Mouse (Mus musculus) limb, embryonic 14.5 days (tissue): ENCODE data around the gene Slc2a8. TPM values are rescaled to one million over a fixed set of nuclear protein-coding genes. Genes with fewer than 3 reads are reported as not detected.

Source experiments
- ATAC-seq: fragments of 200-750 bp; cut with Nextera tagmentation; 2 replicates; pipeline ENCODE4 v1.8.0; 2017; ENCODE audit warnings: low read depth, moderate number of reproducible peaks, moderate TSS enrichment; ENCODE audit not compliant: low FRiP score
- DNase-seq: peaks from one replicate; pipeline ENCODE4 v3.0.0-alpha.2; 2015; ENCODE audit warnings: low spot score
- H3K27ac ChIP-seq: fragments of 300-500 bp; sonication (generic); replicated peaks from 2 replicates; pipeline ENCODE4 v1.5.1; 2014; ENCODE audit warnings: low read depth, mild to moderate bottlenecking, low read length, moderate library complexity, mixed read lengths
- H3K27me3 ChIP-seq: fragments of 300-500 bp; sonication (generic); 2 replicates; pipeline ENCODE4 v1.6.1; 2014; ENCODE audit warnings: low read length, mixed read lengths; ENCODE audit not compliant: control insufficient read depth, insufficient read depth
- H3K36me3 ChIP-seq: fragments of 300-500 bp; sonication (generic); 2 replicates; pipeline ENCODE4 v1.6.1; 2014; ENCODE audit warnings: mild to moderate bottlenecking, low read length, moderate library complexity, mixed read lengths; ENCODE audit not compliant: control insufficient read depth, insufficient read depth
- H3K4me1 ChIP-seq: fragments of 300-500 bp; sonication (generic); 2 replicates; pipeline ENCODE4 v1.6.1; 2014; ENCODE audit warnings: antibody characterized with exemption, low read length, mixed read lengths; ENCODE audit not compliant: control insufficient read depth, insufficient read depth
- H3K4me2 ChIP-seq: fragments of 300-500 bp; sonication (generic); replicated peaks from 2 replicates; pipeline ENCODE4 v1.6.1; 2014; ENCODE audit warnings: low read depth, mild to moderate bottlenecking, low read length, moderate library complexity; ENCODE audit not compliant: severe bottlenecking
- H3K4me3 ChIP-seq: fragments of 300-500 bp; sonication (generic); replicated peaks from 2 replicates; pipeline ENCODE4 v1.5.1; 2014; ENCODE audit warnings: low read length
- H3K9ac ChIP-seq: fragments of 300-500 bp; sonication (generic); 2 replicates; pipeline ENCODE4 v1.6.1; 2014; ENCODE audit warnings: mild to moderate bottlenecking, low read depth, low read length, moderate library complexity; ENCODE audit not compliant: severe bottlenecking
- H3K9me3 ChIP-seq: fragments of 300-500 bp; sonication (generic); 2 replicates; pipeline ENCODE4 v1.6.1; 2016; ENCODE audit warnings: low read length; ENCODE audit not compliant: control insufficient read depth
- POLR2A ChIP-seq: fragments of 200-500 bp; IDR thresholded peaks from 2 replicates; pipeline ENCODE4 v1.8.0; 2012; ENCODE audit warnings: inconsistent platforms, mild to moderate bottlenecking, moderate library complexity, borderline replicate concordance; ENCODE audit not compliant: insufficient read depth, insufficient read length; ENCODE audit errors: extremely low read depth
- WGBS: fragments of 180-500 bp; shearing (Covaris S2); extraction: QIAGEN DNeasy Blood & Tissue Kit; methylation state at CpG from one replicate; pipeline ENCODE4 v1.1.7; 2014; 5-methylcytosine and 5-hydroxymethylcytosine counted together
- polyA plus RNA-seq, 2 experiments: library from polyadenylated mRNA; depleted of rRNA in 1 of 2; stranded (reverse) in 1 of 2; unstranded in 1 of 2; fragments of >200 nt; fragmentation: Nextera tagmentation in 1 of 2; extraction: Ambion mirVana in 1 of 2; gene quantifications; 2 replicates each; pipeline versions ENCODE4 v1.2.1 to v1.2.3; 2012 to 2014

Gene Slc2a8
- polyA plus RNA-seq, 2 experiments: 16.8 to 26.0 TPM

DNA sequence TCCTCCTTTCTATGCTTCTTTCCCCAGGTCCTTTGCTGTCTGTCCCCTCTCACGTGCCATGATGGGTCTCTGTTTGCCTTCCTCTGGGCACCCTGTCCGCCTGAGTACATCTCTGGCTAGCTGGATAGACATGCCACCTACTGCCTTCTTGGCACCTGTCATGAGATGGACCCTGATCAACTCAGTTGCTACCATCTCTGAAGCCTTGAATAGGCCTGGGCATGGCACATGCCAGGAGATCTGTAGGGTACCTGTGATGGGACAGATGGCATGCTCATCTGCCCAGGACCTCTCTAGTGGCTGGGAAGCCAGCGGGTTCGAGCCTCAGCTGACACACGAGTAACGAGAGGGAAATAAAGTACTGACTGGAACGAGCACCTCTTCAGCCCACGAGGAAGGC is 7.7 kb downstream of the Slc2a8 start:
- peaks cover 23% of the 10 kb centered on the region for H3K36me3 ChIP-seq
- no peak overlapping the region for H3K4me3 ChIP-seq
- DNase-seq (no peak), ATAC-seq (no peak)
- H3K4me2 ChIP-seq: no peak overlapping the region
- H3K9ac ChIP-seq: no peak overlapping the region
- H3K27ac ChIP-seq: no peak overlapping the region
- no peaks in the 10 kb centered on the region for H3K4me1 ChIP-seq
- no peaks in the 10 kb centered on the region for H3K9me3 ChIP-seq
- 88% methylated on average over 8 of the region's 8 CpGs for WGBS
- TF ChIP-seq POLR2A: no peak
- H3K27me3 ChIP-seq: no peaks in the 10 kb centered on the region

DNA sequence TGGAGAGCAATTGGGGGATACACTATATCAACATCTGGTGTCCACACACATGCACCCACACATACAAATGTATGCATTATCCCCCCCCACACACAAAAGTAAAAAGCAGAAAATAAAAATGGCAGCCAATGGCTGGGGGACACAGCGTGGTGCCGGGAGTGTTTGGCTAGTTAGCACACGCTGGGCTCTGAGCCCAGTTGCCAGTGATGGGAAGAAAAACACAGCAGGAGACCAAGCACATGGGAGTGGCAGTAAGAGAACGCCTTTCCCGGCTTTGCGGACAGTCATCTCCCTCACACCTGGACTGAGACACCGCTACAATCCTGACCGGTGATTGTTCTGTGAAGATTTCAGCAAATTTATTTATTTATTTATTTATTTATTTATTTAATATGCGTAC is 10.6 kb downstream of the Slc2a8 start:
- WGBS: 53% methylated on average over 9 of the region's 9 CpGs
- Histone ChIP-seq H3K4me3 (no peak overlapping the region), H3K36me3 (peaks cover 19% of the 10 kb centered on the region), H3K27me3 (no peaks in the 10 kb centered on the region), H3K27ac (no peak overlapping the region), H3K4me1 (peaks cover 11% of the 10 kb centered on the region), H3K9ac (no peak overlapping the region), H3K9me3 (no peaks in the 10 kb centered on the region), H3K4me2 (no peak overlapping the region)
- DNase-seq (no peak), ATAC-seq (no peak)
- no peak for TF ChIP-seq POLR2A

DNA sequence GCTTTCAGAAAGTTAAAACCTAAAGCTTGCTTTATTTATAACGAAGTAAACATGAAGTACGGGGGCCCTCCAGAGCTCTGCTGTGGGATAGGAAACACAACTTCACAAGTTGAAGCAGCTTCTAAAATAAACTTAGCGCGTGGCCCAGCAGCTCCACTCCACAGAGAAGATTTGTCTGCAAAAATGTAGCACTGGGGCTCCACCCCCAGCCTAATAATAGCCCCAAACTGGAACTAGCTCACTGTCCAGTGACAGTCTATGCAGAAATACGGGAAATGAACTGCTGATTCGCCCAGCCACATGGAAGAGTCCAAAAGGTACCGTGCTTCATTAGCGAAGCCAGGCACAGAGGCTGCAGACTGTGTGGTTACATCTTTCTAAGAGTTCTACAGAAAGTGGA is 12.6 kb downstream of the Slc2a8 start:
- no peaks in the 10 kb centered on the region for H3K27me3 ChIP-seq
- H3K4me2 ChIP-seq: no peak overlapping the region
- TF ChIP-seq POLR2A: no peak
- no peak overlapping the region for H3K9ac ChIP-seq
- 87% methylated on average over 8 of the region's 8 CpGs for WGBS
- peaks cover 15% of the 10 kb centered on the region for H3K36me3 ChIP-seq
- ATAC-seq: no peak
- peaks cover 17% of the 10 kb centered on the region for H3K4me1 ChIP-seq
- DNase-seq: no peak
- H3K9me3 ChIP-seq: no peaks in the 10 kb centered on the region
- no peak overlapping the region for H3K27ac ChIP-seq
- H3K4me3 ChIP-seq: no peak overlapping the region

- H3K4me3 ChIP-seq: peak overlapping the region; percentile 68; the same call in 1 of the 2 replicates
- peak overlapping the region; percentile 78; the same call in 1 of the 2 replicates for H3K9ac ChIP-seq
- H3K36me3 ChIP-seq: peaks cover 23% of the 10 kb centered on the region
- H3K4me1 ChIP-seq: peaks cover 25% of the 10 kb centered on the region
- ATAC-seq: no peak
- no peak overlapping the region for H3K27ac ChIP-seq
- H3K4me2 ChIP-seq: peak overlapping the region; percentile 90
- no peaks in the 10 kb centered on the region for H3K9me3 ChIP-seq
- TF ChIP-seq POLR2A: no peak
- no peaks in the 10 kb centered on the region for H3K27me3 ChIP-seq
- DNase-seq: no peak
- WGBS: 86% methylated on average over 9 of the region's 9 CpGs
These were observed 13.8 kb downstream of the Slc2a8 start for GRCm38 (mm10) chr2:32968024-32968614.

DNA sequence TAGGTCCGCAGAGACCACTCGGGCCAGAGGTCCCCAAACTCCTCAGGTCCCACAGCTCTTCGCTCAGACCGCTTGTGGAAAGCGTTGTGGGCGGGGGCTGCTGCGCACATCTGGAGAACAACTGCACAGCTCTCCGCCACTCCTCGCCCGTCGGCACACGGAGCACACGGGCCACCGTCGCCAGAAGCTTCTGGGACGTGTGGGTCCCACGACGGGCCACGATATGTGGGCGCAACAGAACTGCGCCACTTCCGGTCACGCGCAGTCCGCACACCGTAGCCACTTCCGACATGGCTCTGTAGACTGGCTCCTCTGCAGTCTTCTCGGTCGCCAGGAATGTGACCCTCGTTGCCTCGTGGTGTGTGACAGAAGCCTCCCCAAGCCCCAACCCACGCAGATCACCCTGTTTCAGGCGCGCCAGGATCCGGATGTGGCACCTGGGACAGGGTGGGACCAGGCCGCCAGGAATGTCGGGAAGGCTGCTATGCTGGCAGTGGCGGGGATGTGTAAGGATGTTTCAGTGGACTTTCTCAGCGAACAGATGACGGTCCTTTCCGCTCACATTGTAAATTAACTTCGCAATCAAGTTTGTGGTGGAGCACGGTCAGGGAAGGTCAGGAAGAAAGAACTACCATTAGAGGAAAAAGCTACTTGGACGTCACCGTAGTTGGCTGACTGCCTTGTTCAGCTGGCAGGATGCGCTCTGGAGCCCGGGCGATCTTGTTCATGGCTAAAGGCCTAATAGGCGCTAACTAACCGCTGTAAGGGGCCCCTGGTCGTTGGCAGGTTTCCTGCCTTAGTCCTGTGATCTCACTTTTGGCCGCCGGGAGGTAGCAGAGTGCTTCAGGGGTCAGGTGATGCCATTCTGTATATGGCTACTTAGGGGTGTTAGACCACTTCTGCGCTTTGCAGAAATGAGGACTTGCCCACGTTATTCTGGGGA is 14.9 kb downstream of the Slc2a8 start:
- peak; percentile 83 for DNase-seq
- H3K27me3 ChIP-seq: no peaks in the 10 kb centered on the region
- H3K4me2 ChIP-seq: peak overlapping the region; percentile 90
- H3K9ac ChIP-seq: peak overlapping the region; percentile 78
- TF ChIP-seq POLR2A: peak; percentile 52; the same call in 1 of the 2 replicates
- peak overlapping the region; percentile 68 for H3K4me3 ChIP-seq
- H3K9me3 ChIP-seq: no peaks in the 10 kb centered on the region
- peaks cover 28% of the 10 kb centered on the region for H3K36me3 ChIP-seq
- peaks cover 29% of the 10 kb centered on the region for H3K4me1 ChIP-seq
- peak overlapping the region; percentile 96 for H3K27ac ChIP-seq
- 1% methylated on average over 55 of the region's 55 CpGs for WGBS
- ATAC-seq: peak; percentile 86
